Comparison of ENCODE assay signal across 8 mouse cellular contexts in the genomic region with DNA sequence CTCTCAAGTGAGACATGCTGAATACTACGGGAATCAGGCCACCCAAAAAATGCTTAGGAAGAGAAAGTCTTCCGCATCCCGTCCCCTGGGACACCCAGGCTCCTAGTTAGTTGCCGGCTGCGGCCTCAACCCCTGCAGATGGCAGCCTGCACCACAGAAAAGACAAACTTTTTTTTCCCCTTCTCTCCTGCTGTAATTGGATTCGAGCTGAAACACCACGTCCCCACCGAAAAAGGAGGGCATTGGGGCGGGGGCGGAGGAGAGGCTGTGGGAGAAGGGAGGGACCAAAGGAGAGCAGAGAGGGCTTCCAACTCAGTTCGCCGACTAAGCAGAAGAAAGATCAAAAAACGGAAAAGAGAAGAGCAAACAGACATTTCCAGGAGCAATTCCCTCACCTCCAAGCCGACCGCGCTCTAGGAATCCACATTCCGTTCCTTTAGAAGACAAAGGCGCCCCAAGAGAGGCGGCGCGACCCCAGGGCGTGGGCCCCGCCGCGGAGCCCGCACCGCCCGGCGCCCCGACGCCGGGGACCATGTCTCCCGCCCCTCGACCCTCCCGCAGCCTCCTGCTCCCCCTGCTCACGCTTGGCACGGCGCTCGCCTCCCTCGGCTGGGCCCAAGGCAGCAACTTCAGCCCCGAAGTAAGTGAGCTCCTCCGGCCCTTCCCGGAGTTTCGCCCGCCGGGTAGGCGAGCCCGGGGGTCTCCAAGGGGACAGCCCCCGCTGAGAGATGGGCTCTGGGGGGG. TPM values are rescaled to one million over a fixed set of nuclear protein-coding genes. Genes with fewer than 3 reads are reported as not detected.
DNase-seq lines count a peak whose midpoint lies in the region; ATAC-seq and TF ChIP-seq lines count a peak whose summit lies in the region.

A gene (plus strand): TSS at position 279 of the 744 bp plus-strand sequence.

- H3K4me1 ChIP-seq in kidney, adult 2 months (ENCODE audit: control insufficient read depth, insufficient read depth, low read length), result 0 out of 2 replicates have a peak, but pooled peaks cover 4% of the 10 kb centered on the region
- H3K4me1 ChIP-seq in liver, embryonic 12.5 days, result peaks cover 72% of the 10 kb centered on the region

- H3K4me3 ChIP-seq in kidney, adult 2 months (ENCODE audit: insufficient read depth, low read depth, low read length), result peak within 1 kb of the TSS; percentile 59
- peak within 1 kb of the TSS; percentile 63 for H3K4me3 ChIP-seq in liver, embryonic 12.5 days

- no peaks in the 10 kb centered on the region for H3K27me3 ChIP-seq in kidney, adult 2 months (replicated peaks; ENCODE audit: control insufficient read depth, insufficient read depth, low read length)
- peaks cover 65% of the 10 kb centered on the region for H3K27me3 ChIP-seq in liver, embryonic 12.5 days (replicated peaks)

- peak within 1 kb of the TSS; percentile 76 for H3K9ac ChIP-seq in liver, embryonic 12.5 days

- 2% methylated on average over 48 of the region's 49 CpGs for WGBS in kidney, adult 2 months
- 2% methylated on average over 48 of the region's 49 CpGs for WGBS in liver, embryonic 12.5 days (ENCODE audit: insufficient replicate concordance)

- no peaks in the 10 kb centered on the region for H3K9me3 ChIP-seq in liver, embryonic 12.5 days (replicated peaks)

- H3K27ac ChIP-seq in kidney, adult 2 months (ENCODE audit: insufficient read depth, low read depth, low read length), result peak within 1 kb of the TSS; percentile 36; the same call in 1 of the 2 replicates
- peak within 1 kb of the TSS; percentile 77 for H3K27ac ChIP-seq in liver, embryonic 12.5 days

- TF ChIP-seq CTCF in kidney, adult 2 months (conservative IDR thresholded peaks at IDR 0.05; ENCODE audit: insufficient read depth, insufficient read length, low read depth, low read length), result peak; percentile 32; the same call in 1 of the 2 replicates

- H3K36me3 ChIP-seq in kidney, adult 2 months (ENCODE audit: control insufficient read depth, insufficient read depth, low read length), result no peaks in the 10 kb centered on the region
- H3K36me3 ChIP-seq in liver, embryonic 12.5 days, result peaks cover 31% of the 10 kb centered on the region

- peak within 1 kb of the TSS; percentile 69 for H3K4me2 ChIP-seq in liver, embryonic 12.5 days

- ATAC-seq in liver, embryonic 12.5 days, result no peak

- no peak for TF ChIP-seq POLR2A in kidney, adult 2 months (IDR thresholded peaks at IDR 0.05; ENCODE audit: low read depth, low read length)

- DNase-seq in kidney, adult 11 months, result peak; percentile 46
- DNase-seq in kidney, adult 9 months, result no peak
- peak; percentile 83 for DNase-seq in embryo, embryonic 10.5 days (ENCODE audit: low spot score)
- DNase-seq in gonadal fat pad, adult 2 months (ENCODE audit: low read depth), result no peak
- DNase-seq in kidney, adult 2 months, result peak; percentile 66
- DNase-seq in neural tube, embryonic 10.5 days (ENCODE audit: extremely low spot score, low spot score), result peak; percentile 80
- DNase-seq in urinary bladder, adult 2 months (ENCODE audit: low spot score), result peak; percentile 52

RNA-seq across cellular contexts. Expression of the gene that starts here (rescaled TPM):
- polyA plus RNA-seq in gonadal fat pad, adult 2 months (2012; rRNA removed), result 80.8 and 143 TPM in 2 replicates
- polyA plus RNA-seq in kidney, adult 2 months (2012; rRNA removed), result 37.2 and 42.1 TPM in 2 replicates
- 36.7 and 38.2 TPM in 2 replicates for polyA plus RNA-seq in liver, embryonic 12.5 days (2016; fragmentation: Nextera tagmentation; extraction: Ambion mirVana)
- 202 and 226 TPM in 2 replicates for polyA plus RNA-seq in urinary bladder, adult 2 months (2012; rRNA removed)

Comparison
In these comparisons a context has a peak if more than half of its experiments do, and no peak if none do; other contexts are left out.
1. DNase-seq: peak in kidney, adult 11 months (single experiment), embryo, embryonic 10.5 days (single experiment), kidney, adult 2 months (single experiment), neural tube, embryonic 10.5 days (single experiment) and urinary bladder, adult 2 months (single experiment); none in kidney, adult 9 months (single experiment) and gonadal fat pad, adult 2 months (single experiment).